Mouse (Mus musculus): ENCODE measurements around the gene Olfr740. TPM values are rescaled to one million over a fixed set of nuclear protein-coding genes. Genes with fewer than 3 reads are reported as not detected.

Gene Olfr740
- polyA plus RNA-seq (2015; fragmentation: Nextera tagmentation; extraction: Ambion mirVana) = not detected in 2 replicates

DNA sequence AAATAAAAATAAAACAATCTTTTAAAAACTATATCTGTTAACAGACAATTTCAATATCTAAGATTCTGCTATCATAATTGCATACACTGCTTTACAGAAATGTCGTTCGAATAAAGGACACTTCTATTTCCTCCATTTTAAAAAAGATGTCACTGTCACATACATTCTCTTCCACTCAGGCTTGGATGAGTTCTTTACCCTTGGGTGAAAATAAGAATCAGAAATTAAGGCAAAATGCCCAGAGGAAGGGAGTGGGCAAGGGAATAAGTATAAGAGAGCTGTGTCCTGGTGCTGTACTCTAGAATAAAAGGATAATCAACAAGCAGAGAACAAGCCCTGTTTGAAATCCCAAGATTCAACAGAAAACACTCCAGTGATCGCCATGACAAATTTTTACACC lies at the start of gene Olfr740:
Gene Olfr740, plus strand, starts transcription at position 301 of the 400 bp plus-strand sequence.
- no peaks in the 10 kb centered on the region for H3K9me3 ChIP-seq (replicated peaks; ENCODE audit: control insufficient read depth, low read length, poor library complexity, severe bottlenecking)
- H3K9ac ChIP-seq (ENCODE audit: low read depth, low read length) = no peak within 1 kb of the TSS
- no peaks in the 10 kb centered on the region for H3K4me1 ChIP-seq (ENCODE audit: control insufficient read depth, insufficient read depth, low read length)
- no peak within 1 kb of the TSS for H3K4me3 ChIP-seq (ENCODE audit: low read depth, low read length)
- no peaks in the 10 kb centered on the region for H3K27me3 ChIP-seq (ENCODE audit: control insufficient read depth, insufficient read depth, low read depth, low read length)
- 79% methylated on average over 3 of the region's 3 CpGs for WGBS
- no peak for ATAC-seq
- no peak within 1 kb of the TSS for H3K27ac ChIP-seq (ENCODE audit: low read length)
- no peak within 1 kb of the TSS for H3K4me2 ChIP-seq (ENCODE audit: low read length)
- no peaks in the 10 kb centered on the region for H3K36me3 ChIP-seq (ENCODE audit: control insufficient read depth, insufficient read depth, low read length)

- Histone ChIP-seq H3K27ac (ENCODE audit: low read length) (no peak within 1 kb of the TSS), H3K9ac (ENCODE audit: low read depth, low read length) (no peak within 1 kb of the TSS), H3K27me3 (ENCODE audit: control insufficient read depth, insufficient read depth, low read depth, low read length) (no peaks in the 10 kb centered on the region), H3K36me3 (ENCODE audit: control insufficient read depth, insufficient read depth, low read length) (no peaks in the 10 kb centered on the region), H3K4me1 (ENCODE audit: control insufficient read depth, insufficient read depth, low read length) (no peaks in the 10 kb centered on the region), H3K4me2 (ENCODE audit: low read length) (no peak within 1 kb of the TSS), H3K9me3 (replicated peaks; ENCODE audit: control insufficient read depth, low read length, poor library complexity, severe bottlenecking) (no peaks in the 10 kb centered on the region), H3K4me3 (ENCODE audit: low read depth, low read length) (no peak within 1 kb of the TSS)
- no peak for ATAC-seq
- 91% methylated on average over 1 of the region's 1 CpGs for WGBS
Measured at GRCm38 (mm10) chr14:50407268-50407667, 38.1 kb upstream of the Olfr740 start, which contains the start of gene Olfr738. Olfr738 (plus strand) TSS chr14:50407568.

GRCm38 (mm10) chr14:50418326-50418725 lies 27.0 kb upstream of the Olfr740 start, which contains the start of gene Olfr739:
Olfr739 (plus strand) TSS chr14:50418626.
- H3K36me3 ChIP-seq (ENCODE audit: control insufficient read depth, insufficient read depth, low read length) = no peaks in the 10 kb centered on the region
- H3K27me3 ChIP-seq (ENCODE audit: control insufficient read depth, insufficient read depth, low read depth, low read length) = no peaks in the 10 kb centered on the region
- H3K9ac ChIP-seq (ENCODE audit: low read depth, low read length) = no peak within 1 kb of the TSS
- WGBS = 71% methylated on average over 2 of the region's 2 CpGs
- H3K27ac ChIP-seq (ENCODE audit: low read length) = no peak within 1 kb of the TSS
- H3K9me3 ChIP-seq (replicated peaks; ENCODE audit: control insufficient read depth, low read length, poor library complexity, severe bottlenecking) = no peaks in the 10 kb centered on the region
- H3K4me1 ChIP-seq (ENCODE audit: control insufficient read depth, insufficient read depth, low read length) = no peaks in the 10 kb centered on the region
- no peak within 1 kb of the TSS for H3K4me2 ChIP-seq (ENCODE audit: low read length)
- H3K4me3 ChIP-seq (ENCODE audit: low read depth, low read length) = no peak within 1 kb of the TSS
- no peak for ATAC-seq

- Histone ChIP-seq H3K27me3 (ENCODE audit: control insufficient read depth, insufficient read depth, low read depth, low read length) (no peaks in the 10 kb centered on the region), H3K27ac (ENCODE audit: low read length) (no peak within 1 kb of the TSS), H3K4me3 (ENCODE audit: low read depth, low read length) (no peak within 1 kb of the TSS), H3K9me3 (replicated peaks; ENCODE audit: control insufficient read depth, low read length, poor library complexity, severe bottlenecking) (no peaks in the 10 kb centered on the region), H3K36me3 (ENCODE audit: control insufficient read depth, insufficient read depth, low read length) (no peaks in the 10 kb centered on the region), H3K4me2 (ENCODE audit: low read length) (no peak within 1 kb of the TSS), H3K9ac (ENCODE audit: low read depth, low read length) (no peak within 1 kb of the TSS), H3K4me1 (ENCODE audit: control insufficient read depth, insufficient read depth, low read length) (no peaks in the 10 kb centered on the region)
- ATAC-seq = no peak
- WGBS = 70% methylated on average over 2 of the region's 2 CpGs
Measured at GRCm38 (mm10) chr14:50472438-50472837, 27.1 kb downstream of the Olfr740 start, which contains the start of gene Olfr741. Olfr741 (plus strand) TSS chr14:50472738.

DNA sequence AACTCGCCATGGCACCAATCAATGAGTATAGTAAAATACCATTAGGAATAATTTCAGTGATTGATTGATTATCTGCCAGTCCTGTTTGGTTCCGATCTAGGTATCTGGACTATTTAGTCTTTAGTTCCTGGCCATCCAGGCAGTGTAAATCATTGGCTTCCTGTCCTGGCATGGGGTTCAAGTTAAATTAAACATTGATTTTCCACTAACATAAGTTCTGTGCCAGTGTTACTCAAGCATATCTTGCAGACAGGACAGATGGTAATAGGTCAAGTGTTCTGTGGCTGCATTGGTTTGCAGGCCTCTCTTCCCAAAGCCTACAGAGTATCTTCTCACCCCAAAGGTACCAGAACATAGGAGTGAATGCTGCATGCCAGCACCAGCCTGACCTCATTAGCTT lies 33.1 kb downstream of the Olfr740 start:
- H3K9ac ChIP-seq (ENCODE audit: low read depth, low read length) = no peak overlapping the region
- H3K4me1 ChIP-seq (ENCODE audit: control insufficient read depth, insufficient read depth, low read length) = no peaks in the 10 kb centered on the region
- no peaks in the 10 kb centered on the region for H3K36me3 ChIP-seq (ENCODE audit: control insufficient read depth, insufficient read depth, low read length)
- no peak overlapping the region for H3K4me3 ChIP-seq (ENCODE audit: low read depth, low read length)
- H3K9me3 ChIP-seq (replicated peaks; ENCODE audit: control insufficient read depth, low read length, poor library complexity, severe bottlenecking) = no peaks in the 10 kb centered on the region
- no peak overlapping the region for H3K27ac ChIP-seq (ENCODE audit: low read length)
- ATAC-seq = no peak
- no peaks in the 10 kb centered on the region for H3K27me3 ChIP-seq (ENCODE audit: control insufficient read depth, insufficient read depth, low read depth, low read length)
- WGBS = 85% methylated on average over 2 of the region's 2 CpGs
- no peak overlapping the region for H3K4me2 ChIP-seq (ENCODE audit: low read length)

DNA sequence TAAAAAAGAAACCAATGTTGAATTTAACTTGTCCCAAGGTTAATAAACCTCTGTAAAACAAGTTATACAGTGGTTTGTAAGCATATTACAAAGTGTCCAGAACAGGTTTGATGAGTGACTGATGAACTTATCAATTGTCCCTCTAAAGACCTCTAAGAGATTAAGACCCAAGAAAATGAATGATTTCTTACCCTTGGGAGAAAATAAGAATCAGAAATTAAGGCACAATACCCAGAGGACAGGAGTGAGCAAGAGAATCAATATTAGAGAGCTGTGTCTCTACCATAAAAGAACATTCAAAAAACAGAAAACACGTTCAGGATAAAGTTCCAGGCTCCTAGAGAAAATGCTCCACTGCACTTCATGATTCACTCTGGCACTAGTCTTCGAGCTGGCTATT lies 58.0 kb downstream of the Olfr740 start, which contains the start of gene Olfr742:
Gene Olfr742, plus strand, starts transcription at position 301 of the 400 bp plus-strand sequence.
- Histone ChIP-seq H3K36me3 (ENCODE audit: control insufficient read depth, insufficient read depth, low read length) (no peaks in the 10 kb centered on the region), H3K9me3 (replicated peaks; ENCODE audit: control insufficient read depth, low read length, poor library complexity, severe bottlenecking) (no peaks in the 10 kb centered on the region), H3K9ac (ENCODE audit: low read depth, low read length) (no peak within 1 kb of the TSS), H3K27ac (ENCODE audit: low read length) (no peak within 1 kb of the TSS), H3K27me3 (ENCODE audit: control insufficient read depth, insufficient read depth, low read depth, low read length) (no peaks in the 10 kb centered on the region), H3K4me3 (ENCODE audit: low read depth, low read length) (no peak within 1 kb of the TSS), H3K4me2 (ENCODE audit: low read length) (no peak within 1 kb of the TSS), H3K4me1 (ENCODE audit: control insufficient read depth, insufficient read depth, low read length) (no peaks in the 10 kb centered on the region)
- 60% methylated on average over 2 of the region's 2 CpGs for WGBS
- ATAC-seq = no peak

Other genes starting within 250 kb of the Olfr740 start
- not detected in 2 replicates for gene Olfr731, start 203.7 kb upstream of the Olfr740 start, polyA plus RNA-seq (2015; fragmentation: Nextera tagmentation; extraction: Ambion mirVana)
- not detected in 2 replicates for gene Olfr732, start 161.3 kb upstream of the Olfr740 start, polyA plus RNA-seq (2015; fragmentation: Nextera tagmentation; extraction: Ambion mirVana)
- gene Olfr733, start 144.0 kb upstream of the Olfr740 start, polyA plus RNA-seq (2015; fragmentation: Nextera tagmentation; extraction: Ambion mirVana) = not detected in 2 replicates
- not detected in 2 replicates for gene Olfr734, start 118.8 kb upstream of the Olfr740 start, polyA plus RNA-seq (2015; fragmentation: Nextera tagmentation; extraction: Ambion mirVana)
- not detected in 2 replicates for gene Olfr735, start 96.7 kb upstream of the Olfr740 start, polyA plus RNA-seq (2015; fragmentation: Nextera tagmentation; extraction: Ambion mirVana)
- gene Tlr11, start 87.6 kb upstream of the Olfr740 start, polyA plus RNA-seq (2015; fragmentation: Nextera tagmentation; extraction: Ambion mirVana) = not detected in 2 replicates
- gene Olfr736, start 64.4 kb upstream of the Olfr740 start, polyA plus RNA-seq (2015; fragmentation: Nextera tagmentation; extraction: Ambion mirVana) = not detected in 2 replicates
- gene Olfr738, start 38.0 kb upstream of the Olfr740 start, polyA plus RNA-seq (2015; fragmentation: Nextera tagmentation; extraction: Ambion mirVana) = not detected in 2 replicates
- not detected in 2 replicates for gene Olfr739, start 26.9 kb upstream of the Olfr740 start, polyA plus RNA-seq (2015; fragmentation: Nextera tagmentation; extraction: Ambion mirVana)
- not detected in 2 replicates for gene Olfr741, start 27.2 kb downstream of the Olfr740 start, polyA plus RNA-seq (2015; fragmentation: Nextera tagmentation; extraction: Ambion mirVana)
- gene Olfr742, start 58.1 kb downstream of the Olfr740 start, polyA plus RNA-seq (2015; fragmentation: Nextera tagmentation; extraction: Ambion mirVana) = not detected in 2 replicates
- gene Olfr743, start 76.3 kb downstream of the Olfr740 start, polyA plus RNA-seq (2015; fragmentation: Nextera tagmentation; extraction: Ambion mirVana) = not detected in 2 replicates
- gene Olfr744, start 169.3 kb downstream of the Olfr740 start, polyA plus RNA-seq (2015; fragmentation: Nextera tagmentation; extraction: Ambion mirVana) = not detected in 2 replicates
- gene Olfr745, start 193.8 kb downstream of the Olfr740 start, polyA plus RNA-seq (2015; fragmentation: Nextera tagmentation; extraction: Ambion mirVana) = not detected in 2 replicates
- gene Olfr746, start 201.5 kb downstream of the Olfr740 start, polyA plus RNA-seq (2015; fragmentation: Nextera tagmentation; extraction: Ambion mirVana) = not detected in 2 replicates
- not detected in 2 replicates for gene Olfr747, start 247.7 kb downstream of the Olfr740 start, polyA plus RNA-seq (2015; fragmentation: Nextera tagmentation; extraction: Ambion mirVana)